Mouse (Mus musculus): ENCODE data around the gene Casq1.

Casq1 gene

DNA sequence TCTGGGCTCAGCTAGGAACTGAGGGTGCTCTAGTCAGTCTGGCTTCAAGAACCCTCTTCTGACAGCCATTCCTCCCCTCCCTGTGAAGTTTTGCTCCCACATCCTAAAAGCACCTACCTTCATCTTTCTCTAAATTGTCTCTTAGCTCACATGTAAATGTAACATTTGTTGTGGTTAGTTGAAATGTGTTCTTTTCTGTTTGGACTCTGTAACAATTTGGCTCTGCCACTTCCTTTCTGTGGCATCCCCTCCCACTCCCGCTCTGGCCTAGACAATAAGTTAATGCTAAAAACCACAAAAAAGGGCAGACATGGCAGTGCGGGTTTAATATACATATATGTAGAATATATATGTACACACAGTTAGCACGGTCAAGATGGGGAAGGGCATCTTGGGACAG, 22.5 kb downstream of the Casq1 start:
- Histone ChIP-seq H3K4me3 (replicated peaks; ENCODE audit: low read length) (no peak overlapping the region), H3K27me3 (ENCODE audit: insufficient read depth, low read length) (no peaks in the 10 kb centered on the region), H3K9me3 (ENCODE audit: low read length) (no peaks in the 10 kb centered on the region), H3K36me3 (ENCODE audit: insufficient read depth, low read length) (peaks cover 92% of the 10 kb centered on the region), H3K4me1 (replicated peaks; ENCODE audit: low read depth, low read length) (peaks cover 53% of the 10 kb centered on the region)
- TF ChIP-seq NANOG (IDR thresholded peaks at IDR 0.05; ENCODE audit: borderline replicate concordance, low read length) = no peak
- TF ChIP-seq POU5F1 (IDR thresholded peaks at IDR 0.05; ENCODE audit: borderline replicate concordance, low read length) = no peak
- TF ChIP-seq CTCF (conservative IDR thresholded peaks at IDR 0.05; ENCODE audit: low read length) = no peak

DNA sequence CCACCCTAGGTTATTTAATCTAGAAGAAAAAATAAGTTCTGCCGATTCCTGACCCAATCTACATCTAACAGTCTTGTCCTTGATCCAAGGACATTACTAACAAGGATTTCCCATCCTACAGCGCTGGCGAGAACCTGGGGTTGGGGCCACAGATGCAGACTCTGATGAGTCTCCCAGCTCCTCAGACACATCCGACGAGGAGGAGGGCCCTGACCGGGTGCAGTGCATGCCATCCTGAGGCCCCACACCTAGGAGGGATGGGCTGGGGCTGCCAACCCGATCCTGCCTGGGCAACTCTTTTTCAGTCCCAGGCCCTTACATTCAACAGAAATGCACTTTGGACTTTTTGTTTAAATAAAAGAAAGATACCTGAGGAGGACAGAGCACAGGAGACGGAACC, 25.2 kb downstream of the Casq1 start:
- TF ChIP-seq NANOG (IDR thresholded peaks at IDR 0.05; ENCODE audit: borderline replicate concordance, low read length) = no peak
- no peak for TF ChIP-seq CTCF (conservative IDR thresholded peaks at IDR 0.05; ENCODE audit: low read length)
- no peak for TF ChIP-seq POU5F1 (IDR thresholded peaks at IDR 0.05; ENCODE audit: borderline replicate concordance, low read length)

DNA sequence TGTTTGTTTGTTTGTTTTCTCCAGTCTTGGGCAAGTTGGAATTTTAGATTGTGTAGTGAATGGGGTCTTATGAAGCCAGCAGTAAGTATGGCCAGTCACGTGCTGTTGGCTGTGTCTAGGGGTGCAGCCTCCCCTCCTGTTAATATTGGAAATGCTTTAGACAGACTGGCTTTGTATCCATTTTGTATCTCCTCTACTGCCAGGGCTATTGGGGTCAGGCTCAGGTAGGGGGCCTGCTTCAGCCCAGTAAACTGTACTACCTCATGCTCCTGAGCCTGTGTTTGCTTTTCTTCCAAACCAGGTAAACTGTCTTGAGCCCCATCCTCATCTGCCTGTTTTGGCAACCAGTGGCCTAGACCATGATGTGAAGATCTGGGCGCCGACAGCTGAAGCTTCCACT, 27.5 kb downstream of the Casq1 start:
- no peak overlapping the region for H3K4me3 ChIP-seq (replicated peaks; ENCODE audit: low read length)
- peaks cover 95% of the 10 kb centered on the region for H3K36me3 ChIP-seq (ENCODE audit: insufficient read depth, low read length)
- peaks cover 16% of the 10 kb centered on the region for H3K9me3 ChIP-seq (ENCODE audit: low read length)
- TF ChIP-seq POU5F1 (IDR thresholded peaks at IDR 0.05; ENCODE audit: borderline replicate concordance, low read length) (no peak), CTCF (conservative IDR thresholded peaks at IDR 0.05; ENCODE audit: low read length) (no peak), NANOG (IDR thresholded peaks at IDR 0.05; ENCODE audit: borderline replicate concordance, low read length) (no peak)
- peaks cover 24% of the 10 kb centered on the region for H3K4me1 ChIP-seq (replicated peaks; ENCODE audit: low read depth, low read length)
- H3K27me3 ChIP-seq (ENCODE audit: insufficient read depth, low read length) = no peaks in the 10 kb centered on the region

More for the DNA sequence above, 25.2 kb downstream of the Casq1 start:
- H3K4me3 ChIP-seq (replicated peaks; ENCODE audit: low read length) = no peak overlapping the region
- peaks cover 92% of the 10 kb centered on the region for H3K36me3 ChIP-seq (ENCODE audit: insufficient read depth, low read length)
- no peaks in the 10 kb centered on the region for H3K27me3 ChIP-seq (ENCODE audit: insufficient read depth, low read length)
- peaks cover 15% of the 10 kb centered on the region for H3K9me3 ChIP-seq (ENCODE audit: low read length)
- H3K4me1 ChIP-seq (replicated peaks; ENCODE audit: low read depth, low read length) = peaks cover 29% of the 10 kb centered on the region

DNA sequence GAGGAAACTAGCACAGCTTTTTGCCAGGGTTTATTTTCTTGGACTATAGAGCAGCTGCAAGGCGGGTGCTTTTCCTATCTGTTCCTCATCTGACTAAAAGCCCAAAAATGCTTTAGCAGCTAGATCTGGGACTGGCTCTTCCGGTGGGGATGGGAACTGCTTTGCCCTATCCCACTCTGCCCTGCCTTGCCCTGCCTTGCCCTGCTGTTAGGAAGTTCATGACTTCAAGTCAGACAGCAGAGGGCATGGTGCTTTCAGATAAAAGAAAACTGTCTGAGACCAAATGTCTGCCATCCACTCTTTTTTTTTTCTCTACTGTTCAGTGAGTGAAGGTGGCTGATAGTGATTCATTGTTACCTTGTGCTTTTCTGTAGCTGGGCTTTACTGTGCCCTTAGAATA, 28.1 kb downstream of the Casq1 start:
- H3K36me3 ChIP-seq (ENCODE audit: insufficient read depth, low read length) = peaks cover 95% of the 10 kb centered on the region
- no peak overlapping the region for H3K4me3 ChIP-seq (replicated peaks; ENCODE audit: low read length)
- H3K4me1 ChIP-seq (replicated peaks; ENCODE audit: low read depth, low read length) = peaks cover 24% of the 10 kb centered on the region
- TF ChIP-seq POU5F1 (IDR thresholded peaks at IDR 0.05; ENCODE audit: borderline replicate concordance, low read length) (no peak), NANOG (IDR thresholded peaks at IDR 0.05; ENCODE audit: borderline replicate concordance, low read length) (no peak)
- H3K9me3 ChIP-seq (ENCODE audit: low read length) = peaks cover 23% of the 10 kb centered on the region
- no peaks in the 10 kb centered on the region for H3K27me3 ChIP-seq (ENCODE audit: insufficient read depth, low read length)

DNA sequence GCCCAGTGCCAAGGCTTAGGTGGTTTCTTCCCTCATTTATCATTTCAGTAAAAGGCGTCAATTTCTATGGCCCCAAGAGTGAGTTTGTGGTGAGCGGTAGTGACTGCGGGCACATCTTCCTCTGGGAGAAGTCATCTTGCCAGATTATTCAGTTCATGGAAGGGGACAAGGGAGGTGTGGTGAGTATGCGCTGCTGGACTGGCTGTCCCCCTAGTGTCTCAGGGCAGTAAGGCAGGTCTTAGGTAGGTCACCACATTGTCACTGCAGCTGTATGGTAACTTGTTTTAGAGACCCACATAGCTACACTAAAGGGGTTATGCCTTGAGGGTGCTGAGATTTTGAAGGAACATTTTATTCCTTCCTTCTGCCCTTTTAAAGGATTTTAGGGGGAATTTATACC, 30.8 kb downstream of the Casq1 start:
- TF ChIP-seq POU5F1 (IDR thresholded peaks at IDR 0.05; ENCODE audit: borderline replicate concordance, low read length) (no peak), CTCF (conservative IDR thresholded peaks at IDR 0.05; ENCODE audit: low read length) (peak; percentile 29), NANOG (IDR thresholded peaks at IDR 0.05; ENCODE audit: borderline replicate concordance, low read length) (no peak)
- Histone ChIP-seq H3K4me1 (replicated peaks; ENCODE audit: low read depth, low read length) (peaks cover 4% of the 10 kb centered on the region), H3K4me3 (replicated peaks; ENCODE audit: low read length) (no peak overlapping the region), H3K27me3 (ENCODE audit: insufficient read depth, low read length) (no peaks in the 10 kb centered on the region), H3K9me3 (ENCODE audit: low read length) (peaks cover 46% of the 10 kb centered on the region), H3K36me3 (ENCODE audit: insufficient read depth, low read length) (peaks cover 93% of the 10 kb centered on the region)

DNA sequence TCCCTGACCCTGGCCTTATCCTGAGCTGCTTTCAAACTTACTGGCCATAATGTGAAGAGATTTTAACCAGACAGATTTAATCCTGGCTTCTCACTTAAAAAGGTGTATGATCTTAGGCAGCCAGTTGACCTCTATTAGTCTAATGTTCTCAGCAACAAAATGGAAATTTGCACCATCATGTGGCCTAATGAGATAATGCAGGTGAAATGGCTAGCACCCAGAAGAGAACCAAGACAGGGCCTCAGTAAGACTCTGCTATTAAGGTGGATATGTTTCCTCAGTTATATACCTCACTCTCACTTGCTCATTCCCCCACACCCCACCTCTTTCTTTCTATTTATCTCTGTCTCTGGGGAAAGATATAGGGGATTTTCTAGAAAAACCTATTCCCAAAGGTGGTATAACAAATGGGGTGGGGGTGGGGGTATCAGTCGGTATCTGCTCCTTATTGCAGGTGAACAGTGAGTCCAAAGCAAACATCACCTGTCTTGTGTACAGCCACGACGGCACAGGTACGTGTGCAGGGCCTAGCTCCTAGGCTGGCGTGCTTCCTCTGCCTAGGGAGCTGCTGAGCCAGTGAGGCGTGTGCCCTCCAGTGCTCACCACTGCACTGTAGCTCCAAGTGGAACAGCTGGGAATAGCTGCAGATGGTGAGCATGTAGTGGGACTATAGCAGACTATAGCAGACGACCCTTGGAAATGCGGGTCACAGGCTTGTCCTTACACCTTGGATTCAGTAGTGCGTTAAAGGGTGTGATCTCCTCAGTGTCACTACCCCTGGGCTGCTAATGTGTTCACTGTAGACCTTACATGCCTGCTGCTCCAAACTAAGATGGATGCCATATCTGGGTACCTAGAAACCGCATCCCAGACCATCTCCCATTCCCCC, 33.0 kb downstream of the Casq1 start:
- TF ChIP-seq NANOG (IDR thresholded peaks at IDR 0.05; ENCODE audit: borderline replicate concordance, low read length) (no peak), POU5F1 (IDR thresholded peaks at IDR 0.05; ENCODE audit: borderline replicate concordance, low read length) (no peak), CTCF (conservative IDR thresholded peaks at IDR 0.05; ENCODE audit: low read length) (peak; percentile 16; the same call in 1 of the 2 replicates)
- peaks cover 4% of the 10 kb centered on the region for H3K4me1 ChIP-seq (replicated peaks; ENCODE audit: low read depth, low read length)
- peaks cover 44% of the 10 kb centered on the region for H3K9me3 ChIP-seq (ENCODE audit: low read length)
- H3K27me3 ChIP-seq (ENCODE audit: insufficient read depth, low read length) = no peaks in the 10 kb centered on the region
- H3K36me3 ChIP-seq (ENCODE audit: insufficient read depth, low read length) = peaks cover 86% of the 10 kb centered on the region
- no peak overlapping the region for H3K4me3 ChIP-seq (replicated peaks; ENCODE audit: low read length)

DNA sequence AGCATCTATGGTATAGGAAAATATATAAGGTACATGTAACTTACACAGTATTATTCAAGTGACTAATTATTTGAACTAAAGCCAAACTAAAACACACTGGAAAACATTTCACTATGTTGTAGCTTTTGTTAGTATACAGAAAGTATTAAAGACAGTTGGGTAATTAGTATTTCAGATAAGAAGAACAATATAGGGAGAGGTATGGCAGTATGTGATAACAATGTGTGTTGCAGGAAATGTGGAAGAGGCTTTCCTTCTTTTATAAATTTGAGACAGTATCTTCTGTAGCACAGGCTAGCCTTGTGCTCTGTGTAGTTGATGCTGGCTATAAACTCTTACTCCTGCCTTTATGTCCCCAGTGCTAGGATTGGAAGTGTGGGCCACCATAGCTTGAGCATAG, 35.8 kb downstream of the Casq1 start:
- Histone ChIP-seq H3K4me1 (replicated peaks; ENCODE audit: low read depth, low read length) (peaks cover 4% of the 10 kb centered on the region), H3K27me3 (ENCODE audit: insufficient read depth, low read length) (no peaks in the 10 kb centered on the region)
- no peak for TF ChIP-seq NANOG (IDR thresholded peaks at IDR 0.05; ENCODE audit: borderline replicate concordance, low read length)
- no peak for TF ChIP-seq POU5F1 (IDR thresholded peaks at IDR 0.05; ENCODE audit: borderline replicate concordance, low read length)
- TF ChIP-seq CTCF (conservative IDR thresholded peaks at IDR 0.05; ENCODE audit: low read length) = no peak

DNA sequence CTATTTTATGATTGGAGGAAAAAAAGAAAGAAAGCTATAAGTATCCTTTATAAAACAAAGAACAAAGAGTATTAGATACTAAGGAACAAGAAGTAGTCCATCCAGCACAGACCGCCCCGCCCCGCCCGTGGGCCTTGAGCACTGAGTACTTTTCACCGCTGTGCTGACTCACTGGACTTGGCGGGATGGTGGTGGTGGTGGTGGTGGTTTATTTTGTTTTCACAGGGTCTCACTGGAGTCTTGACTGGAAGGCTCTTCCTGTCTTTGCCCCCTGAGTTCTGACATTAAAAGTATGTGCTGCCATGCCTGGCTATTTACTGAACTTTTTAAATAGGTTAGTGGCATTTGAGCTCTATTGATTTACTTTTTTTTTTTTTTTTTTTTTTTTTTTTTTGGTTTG, 36.6 kb downstream of the Casq1 start:
- peaks cover 78% of the 10 kb centered on the region for H3K36me3 ChIP-seq (ENCODE audit: insufficient read depth, low read length)
- peaks cover 4% of the 10 kb centered on the region for H3K4me1 ChIP-seq (replicated peaks; ENCODE audit: low read depth, low read length)
- H3K27me3 ChIP-seq (ENCODE audit: insufficient read depth, low read length) = no peaks in the 10 kb centered on the region
- TF ChIP-seq POU5F1 (IDR thresholded peaks at IDR 0.05; ENCODE audit: borderline replicate concordance, low read length) (no peak), NANOG (IDR thresholded peaks at IDR 0.05; ENCODE audit: borderline replicate concordance, low read length) (no peak), CTCF (conservative IDR thresholded peaks at IDR 0.05; ENCODE audit: low read length) (no peak)
- H3K9me3 ChIP-seq (ENCODE audit: low read length) = peaks cover 31% of the 10 kb centered on the region
- no peak overlapping the region for H3K4me3 ChIP-seq (replicated peaks; ENCODE audit: low read length)

More for the DNA sequence above, 35.8 kb downstream of the Casq1 start:
- Histone ChIP-seq H3K9me3 (ENCODE audit: low read length) (peaks cover 31% of the 10 kb centered on the region), H3K36me3 (ENCODE audit: insufficient read depth, low read length) (peaks cover 85% of the 10 kb centered on the region), H3K4me3 (replicated peaks; ENCODE audit: low read length) (no peak overlapping the region)

All from E14TG2a.4 (cell line).